Mouse (Mus musculus) E14TG2a.4 (cell line): ENCODE data around the gene Tmem260.

Experiments used
- CTCF ChIP-seq: conservative IDR thresholded peaks from 2 replicates; pipeline ENCODE4 v1.5.1; 2014; ENCODE audit warnings: low read length
- NANOG ChIP-seq: IDR thresholded peaks from 2 replicates; pipeline ENCODE4 v1.6.1; 2014; ENCODE audit warnings: borderline replicate concordance, low read length, mixed read lengths

DNA sequence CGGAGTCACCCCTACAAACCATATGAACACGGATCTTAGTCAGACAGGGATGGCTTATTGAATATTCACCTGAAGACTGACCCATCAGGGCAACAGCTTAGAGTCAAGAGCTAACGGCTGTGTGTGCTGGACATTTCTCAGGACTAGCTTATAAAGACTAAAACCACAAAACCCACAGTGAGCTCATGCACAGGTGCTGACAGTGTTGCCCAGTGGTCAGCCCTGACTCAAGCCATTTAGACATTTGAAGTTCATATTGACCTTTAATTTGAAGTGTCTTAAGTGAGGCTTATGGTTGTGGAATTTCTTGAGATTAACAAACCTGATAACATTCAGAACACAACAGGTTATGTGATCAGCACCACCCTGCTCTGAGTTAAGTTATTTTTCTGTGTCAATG, 100.1 kb downstream of the Tmem260 start:
- TF ChIP-seq CTCF = no peak
- no peak for TF ChIP-seq NANOG
